Mouse (Mus musculus): ENCODE data around the gene Myog. TPM values are rescaled to one million over a fixed set of nuclear protein-coding genes. Genes with fewer than 3 reads are reported as not detected.

Myog gene
- 0.13 and 4.1 TPM in 2 replicates for polyA plus RNA-seq (2012; rRNA removed)

DNA sequence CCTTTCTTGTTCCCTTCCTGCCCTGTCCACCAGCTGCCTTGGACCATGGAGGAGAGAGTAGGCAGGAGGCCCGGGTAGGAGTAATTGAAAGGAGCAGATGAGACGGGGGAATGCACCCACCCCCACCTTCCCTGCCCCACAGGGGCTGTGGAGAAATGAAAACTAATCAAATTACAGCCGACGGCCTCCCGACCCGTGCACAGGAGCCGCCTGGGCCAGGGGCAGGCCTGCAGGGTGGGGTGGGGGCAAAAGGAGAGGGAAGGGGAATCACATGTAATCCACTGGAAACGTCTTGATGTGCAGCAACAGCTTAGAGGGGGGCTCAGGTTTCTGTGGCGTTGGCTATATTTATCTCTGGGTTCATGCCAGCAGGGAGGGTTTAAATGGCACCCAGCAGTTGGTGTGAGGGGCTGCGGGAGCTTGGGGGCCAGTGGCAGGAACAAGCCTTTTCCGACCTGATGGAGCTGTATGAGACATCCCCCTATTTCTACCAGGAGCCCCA lies at the start of gene Myog:
Gene Myog (plus strand): TSS at position 392 of the 502 bp plus-strand sequence.

GRCm38 (mm10) chr1:134332770-134333271 lies 43.0 kb downstream of the Myog start, which contains the start of gene Ppfia4:
Ppfia4 (minus strand) TSS chr1:134332928.

Other genes with a start within 250 kb of the Myog start
- gene Btg2, start 210.9 kb upstream of the Myog start, polyA plus RNA-seq (2012; rRNA removed): 14.8 and 16.5 TPM in 2 replicates
- 0.19 and 0.21 TPM in 2 replicates for gene Chit1, start 178.7 kb upstream of the Myog start, polyA plus RNA-seq (2012; rRNA removed)
- gene Chil1, start 107.8 kb upstream of the Myog start, polyA plus RNA-seq (2012; rRNA removed): 2.4 and 2.8 TPM in 2 replicates
- gene Mybph, start 96.5 kb upstream of the Myog start, polyA plus RNA-seq (2012; rRNA removed): 0.44 and 1.4 TPM in 2 replicates
- 31.6 and 36.9 TPM in 2 replicates for gene Adora1, start 54.6 kb upstream of the Myog start, polyA plus RNA-seq (2012; rRNA removed)
- 61.0 and 61.3 TPM in 2 replicates for gene Ppfia4, start 42.9 kb downstream of the Myog start, polyA plus RNA-seq (2012; rRNA removed)
- gene Tmem183a, start 72.0 kb downstream of the Myog start, polyA plus RNA-seq (2012; rRNA removed): 97.6 and 114 TPM in 2 replicates
- gene 4933406M09Rik, start 96.0 kb downstream of the Myog start, polyA plus RNA-seq (2012; rRNA removed): not detected in 2 replicates
- 9.6 and 10.8 TPM in 2 replicates for gene Cyb5r1, start 115.6 kb downstream of the Myog start, polyA plus RNA-seq (2012; rRNA removed)
- gene Adipor1, start 125.4 kb downstream of the Myog start, polyA plus RNA-seq (2012; rRNA removed): 52.3 and 52.4 TPM in 2 replicates
- 26.5 and 27.2 TPM in 2 replicates for gene Klhl12, start 165.5 kb downstream of the Myog start, polyA plus RNA-seq (2012; rRNA removed)
- 45.0 and 45.1 TPM in 2 replicates for gene Rabif, start 204.7 kb downstream of the Myog start, polyA plus RNA-seq (2012; rRNA removed)

Measured in central nervous system, embryonic 18 days (tissue).